Mouse (Mus musculus): ENCODE results near the gene Itpripl1. TPM values are rescaled to one million over a fixed set of nuclear protein-coding genes. Genes with fewer than 3 reads are reported as not detected.
A peak's percentile ranks its signal among the peaks of the same experiment; 100 is the strongest.

Itpripl1 gene
- total and polyA plus RNA-seq, 3 experiments: 22.7 to 27.3 TPM; not detected in 1

DNA sequence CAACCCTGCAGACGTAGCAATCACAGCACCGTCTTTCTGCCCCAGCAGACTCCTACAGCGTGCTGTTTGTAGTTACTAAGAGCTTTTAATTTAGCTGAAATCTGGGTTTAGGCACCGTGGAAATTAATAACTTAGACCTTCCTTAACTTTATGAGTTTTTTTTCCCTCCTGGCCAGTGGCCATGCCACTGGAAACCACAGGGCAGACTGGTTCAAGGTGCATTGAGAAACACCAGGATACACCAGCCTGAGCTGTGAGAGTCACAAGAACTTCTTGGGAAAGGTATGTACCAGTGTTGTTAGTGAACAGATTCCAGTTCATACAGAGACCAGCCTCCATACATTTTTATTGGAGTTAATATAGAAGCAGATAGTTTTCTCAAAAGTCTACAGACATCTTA lies 4.8 kb downstream of the Itpripl1 start:
- peaks cover 0 to 26% of the 10 kb centered on the region in 2 experiments; a peak in 2 of 4 replicates for H3K36me3 ChIP-seq (ENCODE audit: control insufficient read depth in 1 of 2, insufficient read depth in 2 of 2, low read length in 2 of 2)
- H3K4me1 ChIP-seq (ENCODE audit: control insufficient read depth in 1 of 2, insufficient read depth in 2 of 2, low read length in 2 of 2): peaks cover 9 to 30% of the 10 kb centered on the region in 2 experiments
- no peaks in the 10 kb centered on the region for H3K27me3 ChIP-seq (ENCODE audit: control insufficient read depth in 1 of 2, insufficient read depth in 2 of 2, low read length in 2 of 2)
- H3K4me3 ChIP-seq (ENCODE audit: control insufficient read depth in 1 of 2, insufficient read depth in 1 of 2, low read depth in 2 of 2, low read length in 2 of 2): no peak overlapping the region
- no peak overlapping the region for H3K27ac ChIP-seq (ENCODE audit: control insufficient read depth, low read depth, low read length)
- TF ChIP-seq ELF1 (IDR thresholded peaks at IDR 0.05; ENCODE audit: low read depth, low read length) (no peak), BHLHE40 (IDR thresholded peaks at IDR 0.05; ENCODE audit: borderline replicate concordance, low read depth, low read length) (no peak), GATA1 (IDR thresholded peaks at IDR 0.05; ENCODE audit: low read depth, low read length) (no peak), EP300 (IDR thresholded peaks at IDR 0.05; ENCODE audit: low read depth in 1 of 2, low read length in 2 of 2) (no peak), USF1 (IDR thresholded peaks at IDR 0.05; ENCODE audit: low read depth, low read length) (no peak)
- no peak overlapping the region for H3K9ac ChIP-seq (ENCODE audit: control insufficient read depth, low read depth, low read length, poor library complexity, severe bottlenecking)
- H3K79me2 ChIP-seq (ENCODE audit: control insufficient read depth, insufficient read depth, low read length, poor library complexity): peaks cover 19% of the 10 kb centered on the region
- no peaks in the 10 kb centered on the region for H3K9me3 ChIP-seq (replicated peaks; ENCODE audit: insufficient read depth, low read length)
- no peak for DNase-seq (ENCODE audit: low read depth, low spot score)

DNA sequence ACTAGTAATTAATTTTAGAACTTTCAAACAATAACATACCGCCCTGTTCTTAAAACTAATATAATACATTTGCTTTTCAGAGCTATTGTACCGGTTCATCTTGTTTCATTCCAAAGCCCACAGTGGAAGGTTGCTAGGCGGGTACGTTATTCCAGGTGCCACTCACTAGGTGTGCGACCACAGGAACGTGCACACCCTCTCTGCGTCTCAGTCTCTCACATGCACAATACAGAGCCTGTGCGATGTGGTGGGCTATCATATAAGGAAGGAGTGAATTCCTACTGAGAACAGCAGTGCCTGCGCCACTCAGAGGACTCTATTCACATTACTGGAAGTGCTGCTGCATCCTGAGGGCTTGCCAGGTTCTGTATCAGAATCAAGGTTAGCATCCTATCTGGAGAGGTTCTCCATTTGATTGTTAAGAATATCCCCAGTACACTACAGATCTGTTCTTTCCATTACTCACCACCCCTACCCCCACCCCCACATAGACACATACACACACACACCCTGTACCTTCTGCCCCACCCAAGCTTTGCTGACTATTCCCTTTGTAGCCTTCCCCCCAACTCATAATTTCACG lies 5.3 kb downstream of the Itpripl1 start:
- Histone ChIP-seq H3K36me3 (ENCODE audit: control insufficient read depth in 1 of 2, insufficient read depth in 2 of 2, low read length in 2 of 2) (peaks cover 0 to 27% of the 10 kb centered on the region in 2 experiments; a peak in 2 of 4 replicates), H3K4me1 (ENCODE audit: control insufficient read depth in 1 of 2, insufficient read depth in 2 of 2, low read length in 2 of 2) (peaks cover 9 to 31% of the 10 kb centered on the region in 2 experiments)
- DNase-seq (ENCODE audit: low read depth, low spot score): no peak

DNA sequence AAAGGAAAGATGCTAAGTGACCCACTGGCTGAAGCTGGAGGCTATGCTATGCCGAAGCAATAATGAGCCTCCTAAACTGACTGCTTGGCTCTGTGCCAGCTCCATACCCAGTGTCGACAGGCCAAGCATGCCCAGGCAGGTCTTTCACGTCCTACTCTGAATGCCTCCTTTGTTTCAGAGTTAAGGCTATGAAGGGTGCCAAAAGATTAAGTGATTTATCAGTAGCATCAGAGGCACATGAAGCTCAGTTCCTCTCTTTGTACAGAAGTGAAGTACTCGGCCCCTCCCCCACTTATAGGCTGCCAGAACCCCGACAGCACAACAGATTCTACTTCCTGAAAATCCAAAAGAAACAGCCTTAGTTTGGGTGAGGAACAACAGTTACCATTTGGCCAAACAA lies 6.3 kb downstream of the Itpripl1 start:
- peaks cover 23% of the 10 kb centered on the region for H3K79me2 ChIP-seq (ENCODE audit: control insufficient read depth, insufficient read depth, low read length, poor library complexity)
- no peaks in the 10 kb centered on the region for H3K9me3 ChIP-seq (replicated peaks; ENCODE audit: insufficient read depth, low read length)
- peak overlapping the region; percentile 70 for H3K27ac ChIP-seq (ENCODE audit: control insufficient read depth, low read depth, low read length)
- H3K27me3 ChIP-seq (ENCODE audit: control insufficient read depth in 1 of 2, insufficient read depth in 2 of 2, low read length in 2 of 2): no peaks in the 10 kb centered on the region
- H3K9ac ChIP-seq (ENCODE audit: control insufficient read depth, low read depth, low read length, poor library complexity, severe bottlenecking): peak overlapping the region; percentile 25
- H3K36me3 ChIP-seq (ENCODE audit: control insufficient read depth in 1 of 2, insufficient read depth in 2 of 2, low read length in 2 of 2): peaks cover 0 to 33% of the 10 kb centered on the region in 2 experiments; a peak in 2 of 4 replicates
- no peak overlapping the region; a peak in 1 of 4 replicates for H3K4me3 ChIP-seq (ENCODE audit: control insufficient read depth in 1 of 2, insufficient read depth in 1 of 2, low read depth in 2 of 2, low read length in 2 of 2)
- peak; percentile 93 for DNase-seq (ENCODE audit: low read depth, low spot score)
- H3K4me1 ChIP-seq (ENCODE audit: control insufficient read depth in 1 of 2, insufficient read depth in 2 of 2, low read length in 2 of 2): peaks cover 12 to 31% of the 10 kb centered on the region in 2 experiments
- TF ChIP-seq POLR2A (IDR thresholded peaks at IDR 0.05; ENCODE audit: control insufficient read depth in 1 of 2, insufficient read depth in 1 of 2, low read depth in 1 of 2, low read length in 2 of 2, poor library complexity in 1 of 2) (no peak; a peak in 1 of 4 replicates), TAL1 (IDR thresholded peaks at IDR 0.05; ENCODE audit: low read length) (peak; percentile 36), TCF12 (IDR thresholded peaks at IDR 0.05; ENCODE audit: low read depth, low read length) (peak; percentile 56; the same call in 1 of the 2 replicates), HCFC1 (IDR thresholded peaks at IDR 0.05; ENCODE audit: low read depth, low read length) (peak; percentile 66), MAFK (IDR thresholded peaks at IDR 0.05; ENCODE audit: borderline replicate concordance, low read depth, low read length) (no peak), ZMIZ1 (IDR thresholded peaks at IDR 0.05; ENCODE audit: low read depth, low read length) (no peak), ZNF384 (IDR thresholded peaks at IDR 0.05; ENCODE audit: low read depth, low read length) (no peak), EP300 (IDR thresholded peaks at IDR 0.05; ENCODE audit: low read depth in 1 of 2, low read length in 2 of 2) (peak; percentile 84 to 91), SIN3A (IDR thresholded peaks at IDR 0.05; ENCODE audit: low read length) (peak; percentile 84), ETS1 (IDR thresholded peaks at IDR 0.05; ENCODE audit: low read depth, low read length) (peak; percentile 91), BHLHE40 (IDR thresholded peaks at IDR 0.05; ENCODE audit: borderline replicate concordance, low read depth, low read length) (peak; percentile 94), ZKSCAN1 (IDR thresholded peaks at IDR 0.05; ENCODE audit: low read depth, low read length) (no peak), RAD21 (IDR thresholded peaks at IDR 0.05; ENCODE audit: low read depth, low read length) (no peak), POLR2AphosphoS5 (IDR thresholded peaks at IDR 0.05; ENCODE audit: borderline replicate concordance, low read depth, low read length) (no peak), TBP (IDR thresholded peaks at IDR 0.05; ENCODE audit: low read depth, low read length) (no peak), RCOR1 (IDR thresholded peaks at IDR 0.05; ENCODE audit: low read depth, low read length) (peak; percentile 93), GATA1 (IDR thresholded peaks at IDR 0.05; ENCODE audit: low read depth, low read length) (peak; percentile 92), USF1 (IDR thresholded peaks at IDR 0.05; ENCODE audit: low read depth, low read length) (no peak), CHD2 (IDR thresholded peaks at IDR 0.05; ENCODE audit: low read length) (peak; percentile 84), MYC (IDR thresholded peaks at IDR 0.05; ENCODE audit: low read depth, low read length) (peak; percentile 79), ELF1 (IDR thresholded peaks at IDR 0.05; ENCODE audit: low read depth, low read length) (peak; percentile 72; the same call in 1 of the 2 replicates), NELFE (IDR thresholded peaks at IDR 0.05; ENCODE audit: low read depth, low read length) (no peak)

More for the DNA sequence above, 5.3 kb downstream of the Itpripl1 start:
- Histone ChIP-seq H3K27me3 (ENCODE audit: control insufficient read depth in 1 of 2, insufficient read depth in 2 of 2, low read length in 2 of 2) (no peaks in the 10 kb centered on the region), H3K9ac (ENCODE audit: control insufficient read depth, low read depth, low read length, poor library complexity, severe bottlenecking) (no peak overlapping the region), H3K4me3 (ENCODE audit: control insufficient read depth in 1 of 2, insufficient read depth in 1 of 2, low read depth in 2 of 2, low read length in 2 of 2) (no peak overlapping the region), H3K27ac (ENCODE audit: control insufficient read depth, low read depth, low read length) (no peak overlapping the region), H3K9me3 (replicated peaks; ENCODE audit: insufficient read depth, low read length) (no peaks in the 10 kb centered on the region), H3K79me2 (ENCODE audit: control insufficient read depth, insufficient read depth, low read length, poor library complexity) (peaks cover 22% of the 10 kb centered on the region)
- TF ChIP-seq POLR2AphosphoS2 (IDR thresholded peaks at IDR 0.05; ENCODE audit: low read length): 0 out of 2 replicates have a peak, but pooled peaks have one; percentile 36
- no peak for TF ChIP-seq UBTF (IDR thresholded peaks at IDR 0.05; ENCODE audit: borderline replicate concordance, insufficient read depth, low read depth, low read length)
- TF ChIP-seq SMC3 (IDR thresholded peaks at IDR 0.05; ENCODE audit: low read depth, low read length): no peak
- no peak for TF ChIP-seq EP300 (IDR thresholded peaks at IDR 0.05; ENCODE audit: low read depth in 1 of 2, low read length in 2 of 2)
- no peak for TF ChIP-seq KAT2A (conservative IDR thresholded peaks at IDR 0.05; ENCODE audit: low read depth, low read length)
